Mouse (Mus musculus) spleen, adult 2 months (tissue): ENCODE data around the gene Hbb-bh1. TPM values are rescaled to one million over a fixed set of nuclear protein-coding genes. Genes with fewer than 3 reads are reported as not detected.
A peak's percentile ranks its signal among the peaks of the same experiment; 100 is the strongest.

Experiments used
- DNase-seq, 2 experiments: peaks; one replicate each; pipeline versions ENCODE4 v3.0.0 to v3.0.0-alpha.2; 2012 to 2021; ENCODE audit warnings: low spot score in 2 of 2, low read depth in 1 of 2
- H3K27ac ChIP-seq: fragments of 200-500 bp; 2 replicates; pipeline ENCODE4 v1.5.1; 2012; ENCODE audit warnings: low read length, inconsistent platforms; ENCODE audit not compliant: insufficient read depth
- H3K27me3 ChIP-seq: fragments of 200-500 bp; 2 replicates; pipeline ENCODE4 v1.6.1; 2012; ENCODE audit warnings: mild to moderate bottlenecking, moderate library complexity, low read length, inconsistent platforms; ENCODE audit not compliant: control insufficient read depth, insufficient read depth
- H3K36me3 ChIP-seq: fragments of 200-500 bp; 2 replicates; pipeline ENCODE4 v1.6.1; 2012; ENCODE audit warnings: mild to moderate bottlenecking, low read length, inconsistent platforms; ENCODE audit not compliant: control insufficient read depth, insufficient read depth
- H3K4me1 ChIP-seq: fragments of 200-500 bp; 2 replicates; pipeline ENCODE4 v1.6.1; 2011; ENCODE audit warnings: inconsistent platforms; ENCODE audit not compliant: control insufficient read depth, insufficient read depth, insufficient read length
- H3K4me3 ChIP-seq: fragments of 200-500 bp; 2 replicates; pipeline ENCODE4 v1.5.1; 2011; ENCODE audit warnings: mild to moderate bottlenecking, inconsistent platforms; ENCODE audit not compliant: insufficient read depth, insufficient read length; ENCODE audit errors: extremely low read depth
- CTCF ChIP-seq: fragments of 200-500 bp; IDR thresholded peaks from 2 replicates; pipeline ENCODE4 v1.5.1; 2011; ENCODE audit warnings: mild to moderate bottlenecking, inconsistent platforms; ENCODE audit not compliant: insufficient read depth, insufficient read length, insufficient replicate concordance; ENCODE audit errors: extremely low read depth
- POLR2A ChIP-seq: fragments of 200-500 bp; IDR thresholded peaks from 2 replicates; pipeline ENCODE4 v1.6.1; 2011; ENCODE audit warnings: low read depth, low read length, inconsistent platforms
- WGBS: fragments of 180-500 bp; shearing (Covaris S2); methylation state at CpG from one replicate; pipeline ENCODE4 v1.1.7; 2018; 5-methylcytosine and 5-hydroxymethylcytosine counted together
- polyA plus RNA-seq: library from polyadenylated mRNA; depleted of rRNA; stranded (reverse); fragments of >200 nt; gene quantifications from 2 replicates; pipeline ENCODE4 v1.2.3, GENCODE M21; 2012; rRNA removed

The Hbb-bh1 gene
- 0.15 TPM in 1 of 2 replicates, not detected in the other for polyA plus RNA-seq

GRCm38 (mm10) chr7:103843034-103843433 is at the start of gene Hbb-bh1:
Gene Hbb-bh1 (minus strand): TSS chr7:103843164.
- no peak within 1 kb of the TSS for H3K27ac ChIP-seq
- TF ChIP-seq CTCF (no peak), POLR2A (no peak)
- DNase-seq = no peak

DNA sequence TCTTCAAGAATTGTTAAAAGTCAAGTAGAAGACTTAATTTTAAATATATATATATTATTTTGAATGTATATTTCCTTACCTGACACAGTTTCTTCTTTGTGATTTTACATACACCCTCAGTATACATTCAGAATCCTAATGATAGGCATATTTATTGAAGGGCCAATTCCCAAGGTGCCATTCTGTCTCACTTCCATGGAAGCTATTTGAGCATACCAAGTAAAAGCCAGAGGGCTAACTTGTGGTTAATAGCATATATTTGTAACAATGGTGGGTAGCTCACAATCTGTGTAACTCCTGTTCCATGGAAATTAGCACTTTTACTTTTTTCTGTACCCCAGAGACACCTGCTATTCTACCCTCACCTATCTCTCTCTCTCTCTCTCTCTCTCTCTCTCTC is 43.2 kb upstream of the Hbb-bh1 start, which contains the start of gene Olfr66:
Olfr66 (minus strand) TSS at position 101 of the 400 bp plus-strand sequence.
- TF ChIP-seq CTCF (no peak), POLR2A (no peak)
- no peaks in the 10 kb centered on the region for H3K4me1 ChIP-seq
- no peak for DNase-seq
- H3K4me3 ChIP-seq = no peak within 1 kb of the TSS
- no peak within 1 kb of the TSS for H3K27ac ChIP-seq
- no peaks in the 10 kb centered on the region for H3K27me3 ChIP-seq
- H3K36me3 ChIP-seq = no peaks in the 10 kb centered on the region

More at GRCm38 (mm10) chr7:103843034-103843433, at the start of gene Hbb-bh1:
- Histone ChIP-seq H3K27me3 (no peaks in the 10 kb centered on the region), H3K36me3 (no peaks in the 10 kb centered on the region), H3K4me3 (no peak within 1 kb of the TSS), H3K4me1 (peaks cover 4% of the 10 kb centered on the region; the same call in 1 of the 2 replicates)
- 81% methylated on average over 2 of the region's 2 CpGs for WGBS

- Histone ChIP-seq H3K4me3 (no peak overlapping the region), H3K27ac (no peak overlapping the region), H3K27me3 (no peaks in the 10 kb centered on the region), H3K36me3 (no peaks in the 10 kb centered on the region), H3K4me1 (no peaks in the 10 kb centered on the region)
- no peak for DNase-seq
- no peak for TF ChIP-seq POLR2A
- WGBS = 81% methylated on average over 2 of the region's 2 CpGs
Observed at GRCm38 (mm10) chr7:103877093-103877492, 34.1 kb upstream of the Hbb-bh1 start.

- Histone ChIP-seq H3K27me3 (no peaks in the 10 kb centered on the region), H3K4me1 (no peaks in the 10 kb centered on the region), H3K4me3 (no peak overlapping the region), H3K27ac (no peak overlapping the region), H3K36me3 (no peaks in the 10 kb centered on the region)
- DNase-seq = no peak
- 44% methylated on average over 5 of the region's 5 CpGs for WGBS
- TF ChIP-seq POLR2A = no peak
Observed at GRCm38 (mm10) chr7:103874451-103874850, 31.5 kb upstream of the Hbb-bh1 start.

GRCm38 (mm10) chr7:103873064-103873463 is 30.1 kb upstream of the Hbb-bh1 start:
- TF ChIP-seq CTCF (no peak), POLR2A (no peak)
- Histone ChIP-seq H3K4me1 (no peaks in the 10 kb centered on the region), H3K4me3 (no peak overlapping the region), H3K27ac (no peak overlapping the region), H3K36me3 (no peaks in the 10 kb centered on the region), H3K27me3 (no peaks in the 10 kb centered on the region)
- DNase-seq = peak in 1 of 2 experiments; percentile 9
- WGBS = 0% methylated on average over 1 of the region's 1 CpGs

- Histone ChIP-seq H3K27me3 (no peaks in the 10 kb centered on the region), H3K36me3 (no peaks in the 10 kb centered on the region), H3K4me1 (no peaks in the 10 kb centered on the region), H3K27ac (no peak overlapping the region), H3K4me3 (no peak overlapping the region)
- DNase-seq = no peak
- no peak for TF ChIP-seq CTCF
Observed at GRCm38 (mm10) chr7:103870667-103871066, 27.7 kb upstream of the Hbb-bh1 start.

DNA sequence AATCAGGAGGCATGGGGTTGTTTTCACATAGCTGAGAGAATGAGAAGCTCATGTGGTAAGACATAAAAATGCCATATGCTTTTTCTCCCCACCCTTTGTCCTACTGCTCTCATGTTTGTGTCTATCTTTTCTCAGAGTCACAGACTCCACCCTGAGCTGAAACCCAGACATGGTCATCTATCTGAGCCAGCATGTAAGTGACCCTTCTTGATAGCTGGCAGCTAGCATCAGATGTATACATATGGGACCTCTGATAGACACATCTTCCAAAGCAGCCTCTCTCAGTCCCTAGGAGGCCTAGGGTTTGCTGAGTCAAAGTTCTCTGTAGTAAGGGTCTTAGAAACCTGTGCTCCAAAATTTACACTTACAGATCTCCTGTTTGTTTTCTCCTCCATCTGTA is 22.8 kb upstream of the Hbb-bh1 start:
- Histone ChIP-seq H3K4me3 (no peak overlapping the region), H3K4me1 (peaks cover 2% of the 10 kb centered on the region; the same call in 1 of the 2 replicates), H3K27me3 (no peaks in the 10 kb centered on the region), H3K36me3 (no peaks in the 10 kb centered on the region), H3K27ac (no peak overlapping the region)
- no peak for TF ChIP-seq POLR2A
- DNase-seq = no peak

GRCm38 (mm10) chr7:103861531-103861930 is 18.6 kb upstream of the Hbb-bh1 start:
- Histone ChIP-seq H3K27me3 (no peaks in the 10 kb centered on the region), H3K4me1 (peaks cover 2% of the 10 kb centered on the region; the same call in 1 of the 2 replicates), H3K36me3 (no peaks in the 10 kb centered on the region), H3K27ac (no peak overlapping the region), H3K4me3 (no peak overlapping the region)
- DNase-seq = no peak
- 59% methylated on average over 3 of the region's 3 CpGs for WGBS
- TF ChIP-seq CTCF = no peak
